Mouse (Mus musculus) frontal cortex, adult 2 months (tissue): ENCODE results near the gene Car10. TPM values are rescaled to one million over a fixed set of nuclear protein-coding genes. Genes with fewer than 3 reads are reported as not detected.

Experiments
- DNase-seq, 2 experiments: peaks; one replicate each; pipeline ENCODE4 v3.0.0; 2022; ENCODE audit warnings: low spot score in 1 of 2; ENCODE audit errors: extremely low spot score in 1 of 2
- polyA plus RNA-seq: library from polyadenylated mRNA; depleted of rRNA; stranded (reverse); fragments of >200 nt; gene quantifications from 2 replicates; pipeline ENCODE4 v1.2.3, GENCODE M21; 2012; rRNA removed

Gene Car10
- polyA plus RNA-seq: 62.4 and 70.6 TPM in 2 replicates

DNA sequence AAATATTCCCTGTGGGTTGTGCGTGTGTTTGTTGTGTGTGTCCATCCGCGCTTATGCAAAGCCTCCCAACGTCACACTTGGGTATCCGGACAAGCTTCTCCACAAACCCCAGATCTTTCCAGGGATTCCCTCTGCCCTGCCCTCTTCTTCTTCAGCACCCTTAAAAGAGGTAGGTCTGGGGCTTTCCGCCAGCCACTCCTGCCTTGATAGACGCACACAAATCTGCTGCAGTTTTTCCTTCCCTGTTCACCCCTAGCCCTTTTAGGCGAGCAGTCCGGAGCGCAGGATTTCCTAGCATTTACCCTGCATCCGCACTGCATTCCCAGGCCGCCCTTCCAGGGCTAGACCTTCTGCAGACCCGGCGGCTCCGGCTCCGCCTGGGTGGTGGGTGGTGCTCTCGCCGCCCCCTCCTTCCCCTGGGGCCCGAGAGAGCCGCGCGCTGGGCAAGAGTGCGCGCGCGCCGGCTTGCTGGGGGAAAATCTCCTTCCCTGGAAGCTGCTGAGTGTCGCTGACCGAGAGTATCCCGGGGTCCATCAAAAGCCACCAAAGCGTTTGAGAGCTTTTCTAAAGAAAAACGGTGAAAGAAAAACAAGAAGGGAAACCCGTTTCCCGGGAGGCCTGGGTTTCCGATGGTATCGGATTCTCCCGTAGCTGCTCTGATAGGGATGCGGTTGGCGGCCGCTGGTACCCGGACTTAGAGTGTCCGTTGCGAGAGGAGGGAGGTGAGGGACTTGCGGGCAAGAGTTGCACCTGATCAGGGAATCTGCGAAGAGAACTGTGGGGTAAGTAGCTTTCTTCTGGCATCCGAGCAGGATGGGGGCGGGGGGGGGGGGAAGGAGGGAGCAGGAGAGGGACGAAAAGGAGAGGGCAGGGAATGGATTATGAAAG, at the start of gene Car10:
Gene Car10 (plus strand): TSS at position 88 of the 888 bp plus-strand sequence.
- peak in 1 of 2 experiments; percentile 57 for DNase-seq

DNA sequence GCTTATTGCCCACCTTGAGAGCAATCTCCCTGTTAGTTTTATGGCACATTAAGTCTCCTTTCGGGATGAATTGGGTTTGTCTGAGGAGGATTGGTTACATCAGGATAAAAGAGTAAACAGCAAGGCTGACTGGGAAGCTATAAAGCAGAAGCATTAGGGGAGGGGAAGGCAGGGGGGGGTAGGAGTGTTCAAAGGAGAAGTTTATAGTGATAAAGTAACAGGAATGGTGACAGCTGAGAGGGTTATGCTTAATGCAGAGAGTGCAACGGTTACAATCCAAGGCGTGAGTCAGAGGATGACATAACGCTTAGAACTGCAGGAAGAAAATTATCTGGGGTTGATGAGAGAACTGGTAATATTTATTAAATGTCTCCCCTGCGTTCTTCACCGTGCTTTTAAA, 32.8 kb upstream of the Car10 start:
- DNase-seq: no peak

DNA sequence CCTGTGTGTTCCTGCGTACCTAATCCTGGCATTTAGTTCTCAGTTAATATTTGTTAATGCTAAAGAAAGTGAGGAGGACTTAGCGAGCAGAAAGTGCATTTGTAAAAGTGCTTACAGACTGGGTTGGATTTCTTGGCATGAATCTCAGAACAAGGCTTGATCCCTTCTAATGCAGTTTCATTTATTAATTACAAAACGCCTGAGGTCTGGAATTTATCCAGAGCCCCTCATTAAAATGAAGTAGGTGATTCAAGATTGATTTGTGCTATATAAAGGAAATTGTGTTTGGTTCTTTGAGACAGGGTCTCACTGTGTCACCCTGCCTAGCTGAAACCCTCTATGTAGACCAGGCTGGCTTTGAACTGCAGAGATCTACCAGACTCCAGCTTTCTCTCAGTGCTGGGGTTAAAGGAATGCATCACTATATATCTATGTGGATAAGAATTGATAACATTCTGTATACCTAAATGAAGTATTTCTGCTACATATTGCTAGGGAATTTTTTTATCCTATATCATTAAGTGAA, 32.1 kb upstream of the Car10 start:
- DNase-seq: no peak

DNA sequence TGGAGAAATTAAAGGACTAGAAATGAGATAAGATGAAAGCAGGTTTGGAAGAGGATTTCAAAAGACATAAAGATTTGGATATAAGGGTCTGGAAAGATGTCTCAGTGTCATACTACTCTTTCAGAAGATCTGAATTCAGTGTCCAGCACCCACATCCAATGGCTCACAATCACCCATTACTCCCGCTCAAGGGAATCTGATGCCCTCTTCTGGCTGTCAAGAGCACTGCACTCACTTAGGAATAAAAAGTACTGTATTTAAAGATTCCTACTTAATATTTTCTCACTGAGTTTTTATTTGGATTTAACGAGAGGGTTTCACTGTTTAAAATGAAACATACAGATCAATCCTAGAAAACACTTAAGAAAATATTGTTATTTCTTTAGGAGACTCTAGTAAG, 2.2 kb upstream of the Car10 start:
- peak in 1 of 2 experiments; percentile 23 for DNase-seq

DNA sequence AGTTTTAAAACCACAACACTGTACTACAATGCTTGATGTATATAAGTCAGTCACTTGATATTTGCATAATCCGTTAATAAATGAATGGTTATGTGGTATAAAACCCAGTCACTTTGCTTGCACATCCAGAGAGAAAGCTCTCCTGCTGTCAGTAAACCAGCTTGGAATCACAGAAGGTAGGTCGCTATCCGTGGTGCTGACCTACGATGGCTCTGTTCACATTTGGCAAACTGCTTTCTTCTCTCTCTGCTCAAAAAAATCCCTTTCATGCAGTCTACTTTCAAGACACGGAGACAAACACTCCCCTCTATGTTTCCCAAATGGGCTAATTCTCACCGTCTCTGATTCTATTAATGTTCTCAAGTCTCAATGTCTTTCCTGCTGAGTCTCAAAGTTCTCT, 827 bp upstream of the Car10 start:
- DNase-seq: no peak

DNA sequence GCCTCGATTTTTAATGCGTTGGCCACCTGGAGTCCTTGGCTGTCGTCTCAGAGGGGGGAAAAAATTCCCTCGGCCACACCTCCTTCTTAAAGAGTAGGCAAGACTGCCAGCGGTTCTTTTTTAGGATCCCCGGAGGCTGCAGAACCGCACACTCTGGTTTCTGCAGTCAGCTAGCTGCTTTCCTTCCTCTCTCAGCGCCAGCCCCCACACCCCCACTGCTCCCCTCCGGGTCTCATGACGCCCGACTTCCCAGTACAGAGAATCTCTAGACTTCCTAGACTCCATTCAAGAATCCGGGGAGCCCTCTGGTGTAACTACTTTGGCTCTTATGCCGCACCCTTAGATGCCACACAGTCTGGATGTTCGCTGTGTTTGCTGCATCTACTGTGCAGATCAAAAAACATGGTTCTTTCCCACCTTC, 387 bp upstream of the Car10 start:
- DNase-seq: peak; percentile 66 to 78

DNA sequence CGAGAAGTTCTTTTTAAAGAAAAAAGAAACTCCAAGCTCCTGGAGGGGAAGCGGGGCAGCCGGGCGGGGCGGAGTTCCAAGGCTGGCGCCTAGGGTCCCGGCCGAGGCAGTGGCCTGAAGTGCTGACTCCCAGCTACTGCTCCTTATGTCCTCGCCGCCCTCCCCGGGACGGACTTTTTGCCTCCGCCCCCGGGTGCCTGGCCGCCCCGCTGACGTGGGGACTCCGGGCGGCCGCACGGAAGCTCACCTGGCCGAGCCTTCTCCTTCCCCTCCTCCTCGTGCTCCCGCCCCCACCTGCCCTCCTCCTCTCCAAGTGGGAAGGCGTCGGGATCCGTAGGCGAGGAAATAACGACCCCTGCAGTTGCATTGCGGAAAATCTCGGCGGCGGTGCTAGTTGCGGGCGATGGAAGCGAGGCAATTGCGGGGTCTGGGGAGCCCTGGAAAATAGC, 1.1 kb downstream of the Car10 start:
- DNase-seq: peak in 1 of 2 experiments; percentile 58

DNA sequence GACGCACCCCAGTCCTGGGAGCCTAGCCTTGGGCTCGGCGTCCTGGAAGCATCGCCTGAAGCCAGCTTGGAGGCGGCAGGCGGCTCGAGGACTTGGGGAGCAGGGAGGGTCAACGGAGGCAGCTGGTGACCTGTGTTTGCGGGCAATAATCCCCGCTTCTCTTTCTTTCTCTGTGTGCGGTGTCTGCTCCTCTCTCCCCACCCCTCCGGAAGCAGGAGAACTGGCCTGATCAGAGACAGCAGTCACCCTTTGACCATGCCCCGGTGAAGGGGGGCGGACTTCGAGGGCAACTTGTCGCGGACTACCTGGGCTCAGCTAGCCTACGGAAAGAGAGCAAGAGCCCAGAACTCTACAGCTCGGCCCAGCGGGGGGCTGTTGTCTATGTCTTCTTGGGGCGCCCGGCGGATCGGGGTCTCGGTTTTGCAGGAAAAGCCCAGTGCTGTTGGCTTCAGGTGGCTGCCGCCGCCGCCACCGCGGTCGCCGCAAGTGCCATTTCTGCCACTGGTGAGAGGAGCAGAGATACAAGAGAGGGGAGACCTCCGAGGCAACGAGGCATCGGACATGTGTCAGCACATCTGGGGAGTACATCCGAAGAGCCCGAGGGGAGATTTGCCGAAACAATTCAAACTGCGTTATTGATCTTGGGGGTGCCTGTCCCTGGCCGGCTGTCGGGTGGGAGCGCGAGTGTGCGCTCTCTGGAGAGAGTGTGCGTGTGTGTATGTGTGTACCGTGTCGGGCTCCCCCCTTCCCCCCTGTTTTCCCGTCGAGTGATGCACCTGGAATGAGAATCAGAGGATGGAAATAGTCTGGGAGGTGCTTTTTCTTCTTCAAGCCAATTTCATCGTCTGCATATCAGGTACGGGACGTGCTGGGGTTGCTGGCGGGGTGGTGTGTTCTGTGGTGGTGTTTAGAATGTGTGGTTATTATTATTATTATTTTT, 1.9 kb downstream of the Car10 start:
- no peak for DNase-seq

DNA sequence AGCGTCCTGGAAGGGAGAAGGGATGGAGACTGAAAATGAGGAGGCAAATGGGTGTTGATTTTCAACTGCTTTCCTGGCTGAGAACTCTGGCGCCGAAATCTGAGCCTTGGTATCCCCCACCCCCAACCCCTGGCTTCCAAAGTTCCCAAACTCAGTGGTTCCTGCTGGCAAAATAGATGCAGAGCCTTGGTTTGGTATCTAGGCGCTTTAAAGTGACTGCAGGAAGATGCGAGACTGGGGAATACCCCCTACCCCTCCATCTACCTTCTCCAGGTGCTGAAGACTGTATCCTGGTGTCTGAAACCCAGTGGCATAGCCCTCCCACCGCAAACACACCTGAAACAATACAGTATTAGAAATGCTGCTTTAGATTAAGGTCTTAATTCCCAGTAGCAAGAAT, 2.8 kb downstream of the Car10 start:
- DNase-seq: peak in 1 of 2 experiments; percentile 15

DNA sequence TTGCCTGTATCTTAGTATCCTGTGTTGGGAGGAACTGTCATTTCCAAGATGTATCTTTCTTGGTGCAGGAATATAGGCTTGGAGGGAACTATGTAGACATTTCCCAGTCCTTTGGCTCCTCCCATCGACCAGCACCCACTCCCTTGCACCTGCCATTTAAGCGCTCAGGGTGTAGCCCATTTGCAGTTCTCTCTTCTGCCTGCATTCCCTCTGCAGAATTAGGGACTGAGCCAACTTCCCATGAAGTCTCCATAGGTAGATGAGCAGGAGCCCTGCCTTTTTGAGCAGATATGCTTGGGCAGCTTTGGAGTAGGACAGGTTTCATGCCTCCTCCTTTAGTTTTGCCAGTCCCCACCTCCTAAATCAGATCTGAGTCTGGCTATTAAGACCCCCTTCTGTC, 3.3 kb downstream of the Car10 start:
- DNase-seq: peak in 1 of 2 experiments; percentile 59

DNA sequence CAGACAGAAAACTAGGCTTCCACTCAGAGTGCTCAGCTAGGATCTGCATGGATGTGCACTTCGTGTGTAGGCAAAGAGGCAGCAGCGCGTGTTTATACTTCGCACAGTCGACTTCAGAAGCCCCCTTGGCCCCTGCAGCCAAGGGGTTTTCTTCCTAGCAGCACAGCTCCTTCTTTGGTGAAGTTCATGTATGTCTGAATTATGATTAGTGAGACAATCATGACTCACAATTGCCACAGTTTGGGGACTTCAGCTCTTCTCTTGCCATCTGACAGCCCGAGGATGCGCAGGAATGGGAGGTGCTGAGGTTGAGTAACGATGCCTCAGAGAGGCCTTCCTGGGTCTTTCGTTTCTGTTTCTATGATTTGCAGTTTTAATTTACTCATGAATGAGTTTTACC, 4.5 kb downstream of the Car10 start:
- DNase-seq: peak in 1 of 2 experiments; percentile 15

DNA sequence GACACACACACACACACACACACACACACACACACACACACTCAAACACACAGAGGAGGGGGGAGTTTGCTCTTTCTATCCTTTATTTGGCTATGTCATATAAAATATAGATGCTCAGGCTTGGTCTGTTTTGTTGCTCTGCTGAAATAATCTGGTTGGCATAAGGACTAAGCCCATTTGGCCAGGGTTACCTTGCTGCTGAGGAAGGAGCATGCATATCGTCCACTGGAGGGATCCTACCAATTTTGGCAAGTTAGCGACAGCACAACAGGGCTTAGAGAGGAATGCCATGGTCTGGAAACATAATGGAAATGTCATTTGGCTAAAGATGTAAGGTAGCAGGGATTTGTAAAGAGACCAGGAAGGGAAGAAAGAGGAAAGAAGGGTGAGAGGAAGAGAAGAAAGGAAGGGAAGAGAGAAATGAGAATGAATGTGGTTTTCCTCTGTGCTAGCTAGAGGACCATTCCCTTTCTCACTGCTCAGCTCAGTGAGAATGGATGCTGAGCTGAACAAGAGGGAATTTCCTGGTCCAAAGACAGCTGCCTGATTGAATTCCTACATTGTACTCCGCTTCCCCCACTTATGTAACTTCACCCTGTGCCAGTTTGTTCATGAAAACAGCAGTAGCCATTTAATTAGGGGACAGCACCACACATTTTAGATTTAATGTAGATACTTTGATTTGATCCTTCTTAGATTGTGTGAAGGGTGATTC, 5.4 kb downstream of the Car10 start:
- DNase-seq: peak in 1 of 2 experiments; percentile 22

DNA sequence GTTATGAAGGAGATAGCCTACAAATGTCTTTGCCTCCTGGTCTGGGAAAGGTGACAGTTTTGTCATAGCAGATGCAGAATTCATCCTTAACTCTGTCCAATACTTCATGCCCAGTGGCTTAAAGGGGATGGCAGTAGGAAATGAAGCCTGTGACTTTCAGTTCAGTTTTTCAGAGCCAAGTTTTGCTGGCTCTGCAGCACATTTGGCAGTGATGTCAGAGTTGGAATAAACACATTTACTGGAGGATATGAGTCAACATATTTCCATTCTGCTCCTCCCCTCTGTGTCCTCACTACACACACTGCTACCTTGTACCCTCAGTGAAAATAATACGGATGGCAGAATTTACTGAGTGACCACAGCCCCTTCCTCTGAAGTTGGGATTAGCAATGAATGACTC, 11.6 kb downstream of the Car10 start:
- peak in 1 of 2 experiments; percentile 47 for DNase-seq

DNA sequence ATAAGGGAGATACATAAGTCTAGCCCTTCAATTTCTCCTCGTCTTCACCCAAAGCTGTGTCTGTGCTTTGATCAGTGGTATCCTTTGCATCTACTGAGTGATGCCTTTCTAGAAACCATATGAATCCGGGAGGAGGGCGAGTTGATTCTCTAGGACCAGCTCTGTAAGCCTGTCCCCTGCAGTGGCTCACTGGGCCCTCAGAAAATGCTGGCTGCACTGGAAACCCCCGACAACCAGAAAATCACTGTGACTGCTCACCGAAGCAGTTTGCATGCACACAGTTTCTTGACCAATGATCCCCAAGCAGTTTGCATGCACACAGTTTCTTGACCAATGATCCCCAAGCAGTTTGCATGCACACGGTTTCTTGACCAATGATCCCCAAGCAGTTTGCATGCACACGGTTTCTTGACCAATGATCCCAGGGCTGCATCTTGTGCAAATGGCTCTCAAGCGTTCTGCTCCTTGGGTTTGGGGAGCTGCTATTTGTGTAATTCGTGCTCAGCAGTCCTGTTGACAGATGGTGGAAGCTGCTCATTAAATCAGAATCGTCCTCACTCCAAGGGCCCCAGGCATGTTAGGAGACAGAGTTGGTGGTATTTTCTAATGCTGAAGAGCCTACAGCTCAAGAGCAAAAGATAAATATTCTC, 23.1 kb downstream of the Car10 start:
- peak in 1 of 2 experiments; percentile 63 for DNase-seq

DNA sequence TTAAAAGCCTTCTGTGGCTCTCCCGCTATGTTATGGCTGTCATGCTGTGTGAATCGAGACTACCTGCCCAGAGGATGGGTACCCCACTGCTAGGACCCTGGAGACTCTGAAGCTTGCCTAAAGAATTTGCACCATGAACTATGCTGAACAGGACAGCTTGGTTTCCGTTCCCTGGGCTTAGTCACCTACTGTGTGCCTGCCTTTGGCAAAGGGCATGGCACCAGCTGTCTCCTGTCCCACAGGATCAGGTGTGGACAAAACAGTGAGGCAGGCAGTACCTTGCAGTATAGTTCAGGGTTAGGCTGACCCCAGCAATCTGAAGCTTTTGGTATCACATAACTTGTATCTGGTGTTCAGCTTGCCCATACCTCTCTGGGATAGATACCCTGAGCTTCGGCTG, 25.9 kb downstream of the Car10 start:
- no peak for DNase-seq

DNA sequence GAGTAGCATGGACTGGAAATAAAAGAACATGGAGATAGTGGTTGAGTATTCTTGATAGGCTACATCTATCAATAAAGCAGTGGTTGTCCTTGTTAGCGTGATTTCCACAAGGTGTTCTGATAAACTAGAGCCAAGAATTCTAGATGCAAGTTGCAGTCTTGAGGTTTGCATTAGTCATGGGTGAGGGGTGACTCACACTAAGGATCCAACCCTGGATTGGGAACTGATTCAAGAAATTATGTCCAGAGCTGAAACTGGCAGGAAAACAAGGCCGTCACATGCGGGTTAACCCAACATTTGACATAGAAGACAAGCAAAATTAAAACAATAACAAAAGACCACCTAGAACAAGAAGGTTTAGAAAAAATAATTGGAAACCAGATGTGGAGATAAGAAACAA, 28.6 kb downstream of the Car10 start:
- no peak for DNase-seq

DNA sequence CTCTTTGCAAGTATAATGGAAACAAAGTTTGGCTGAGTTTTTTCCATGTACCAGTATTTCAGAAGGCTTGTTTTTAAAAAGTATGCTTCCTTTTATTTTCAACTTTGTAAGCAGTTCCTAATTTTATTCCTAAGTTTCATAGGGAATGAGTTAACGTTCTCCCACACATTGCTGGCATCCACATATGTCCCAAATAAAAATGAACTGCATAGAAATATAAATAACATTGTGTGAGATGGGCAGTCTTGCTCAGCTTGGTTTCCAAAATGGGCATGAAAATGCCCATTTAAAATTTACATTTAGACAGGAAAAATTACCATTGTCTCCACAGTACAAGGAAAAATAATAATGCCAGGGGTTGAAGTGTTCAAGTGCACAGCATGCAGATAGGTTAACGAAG, 30.7 kb downstream of the Car10 start:
- DNase-seq: peak; percentile 15 to 65

DNA sequence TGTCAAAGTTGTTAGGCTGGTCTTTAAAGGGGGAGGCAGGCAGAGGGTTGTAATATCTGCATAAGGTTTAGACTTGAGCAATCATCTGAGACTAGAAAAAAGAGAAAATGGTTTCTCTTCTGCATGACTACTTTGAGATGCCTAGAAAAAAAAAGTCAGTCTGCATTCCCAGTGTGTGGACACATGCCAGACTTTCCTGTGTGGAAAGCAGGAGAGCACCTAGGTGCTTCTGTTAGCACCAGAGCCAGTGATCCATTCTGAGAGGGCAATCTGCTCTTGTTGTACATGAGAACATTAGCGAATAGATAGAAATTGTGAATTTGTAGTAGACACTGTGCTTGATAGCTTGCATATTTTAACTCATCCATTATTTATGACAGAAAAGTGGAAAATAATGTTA, 40.0 kb downstream of the Car10 start:
- no peak for DNase-seq

DNA sequence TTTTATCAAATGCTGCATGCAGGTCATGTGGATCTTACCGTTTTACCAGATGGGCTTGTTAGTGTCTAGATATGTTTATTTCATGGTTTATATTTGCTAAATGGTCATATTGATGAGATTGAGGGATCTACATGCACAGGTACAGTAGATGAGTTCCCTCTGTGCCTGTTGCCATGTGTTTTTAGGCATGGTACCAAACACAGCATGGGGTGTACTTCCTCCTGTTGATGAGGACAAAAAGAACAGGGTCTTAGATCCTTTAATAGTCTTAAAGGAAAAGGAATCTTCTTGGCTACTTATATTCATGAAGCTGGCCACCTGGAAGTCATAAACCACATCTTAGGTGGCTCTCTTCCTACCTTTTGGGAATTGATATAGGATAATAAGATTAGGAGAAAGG, 43.9 kb downstream of the Car10 start:
- no peak for DNase-seq

DNA sequence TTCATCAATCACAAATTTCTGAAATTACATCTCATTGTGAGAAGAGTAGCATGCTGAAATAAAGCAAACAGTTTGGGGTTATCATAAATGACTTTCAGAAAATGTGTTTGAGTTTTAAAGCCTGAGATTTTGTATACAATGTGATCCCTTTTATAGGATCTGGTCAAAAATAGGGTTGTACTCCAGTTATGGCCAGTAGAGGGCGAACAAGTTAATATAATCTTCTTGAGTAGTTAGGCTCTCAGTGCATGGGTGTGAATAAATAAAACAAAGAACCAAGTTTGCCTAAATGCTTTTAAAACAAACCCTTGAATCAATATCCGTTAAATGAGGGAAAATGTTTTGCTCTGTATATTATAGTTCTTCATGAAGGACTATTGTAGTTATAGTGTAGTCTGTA, 46.7 kb downstream of the Car10 start:
- DNase-seq: peak; percentile 25 to 84
